Mouse (Mus musculus) testis, adult 2 months (tissue): Measurements from ENCODE around the gene Hoxb8.

Source experiments
- CTCF ChIP-seq: fragments of 200-500 bp; IDR thresholded peaks from 2 replicates; pipeline ENCODE4 v1.5.1; 2012; ENCODE audit warnings: low read depth, mild to moderate bottlenecking, inconsistent platforms, low read length, moderate library complexity; ENCODE audit not compliant: control insufficient read depth, insufficient read depth, insufficient replicate concordance
- POLR2A ChIP-seq: fragments of 200-500 bp; IDR thresholded peaks from 2 replicates; pipeline ENCODE4 v1.6.1; 2012; ENCODE audit warnings: low read depth, mild to moderate bottlenecking, inconsistent platforms, low read length, moderate library complexity; ENCODE audit not compliant: control insufficient read depth

DNA sequence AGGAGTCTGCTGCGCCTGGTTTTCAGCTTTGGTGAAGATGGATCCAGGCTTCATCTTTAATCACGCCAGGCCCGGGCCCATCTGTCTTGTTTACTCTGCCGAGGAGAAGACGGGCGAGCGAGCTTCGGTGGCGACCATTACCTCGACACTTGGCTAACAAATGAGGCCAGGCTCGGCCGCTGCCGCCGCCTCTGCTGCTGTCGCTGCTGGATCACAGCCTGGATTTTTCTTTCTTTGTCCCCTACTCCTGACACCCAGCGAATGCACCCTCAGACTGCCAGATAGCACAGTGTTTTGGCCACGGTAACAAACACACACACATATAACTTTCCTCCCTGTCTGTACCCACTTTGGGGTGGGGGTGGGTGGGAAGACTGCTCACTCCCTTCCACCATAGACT, 39.0 kb downstream of the Hoxb8 start:
- no peak for TF ChIP-seq CTCF
- no peak for TF ChIP-seq POLR2A
